Mouse (Mus musculus): ENCODE data around the gene Dstyk. TPM values are rescaled to one million over a fixed set of nuclear protein-coding genes. Genes with fewer than 3 reads are reported as not detected.
"Not testable (repeated sequence)": the region's sequence is repeated elsewhere in the genome, so short reads cannot be mapped to it uniquely, and the experiment has no call there.

Gene Dstyk
- polyA plus RNA-seq, 1 experiment from 2014 or later, result 5.2 TPM

- H3K9me3 ChIP-seq (ENCODE audit: control insufficient read depth, low read length), result no peaks in the 10 kb centered on the region
- no peaks in the 10 kb centered on the region for H3K4me1 ChIP-seq (replicated peaks; ENCODE audit: control insufficient read depth, insufficient read depth)
- H3K27me3 ChIP-seq (ENCODE audit: control insufficient read depth, insufficient read depth, low read length), result no peaks in the 10 kb centered on the region
- no peak for DNase-seq (ENCODE audit: low spot score)
- no peak overlapping the region for H3K27ac ChIP-seq (replicated peaks)
- H3K4me2 ChIP-seq (replicated peaks; ENCODE audit: low read depth), result no peak overlapping the region
- no peak overlapping the region for H3K9ac ChIP-seq (ENCODE audit: low read length)
- TF ChIP-seq EP300 (optimal IDR thresholded peaks at IDR 0.05) (no peak), CTCF (IDR thresholded peaks at IDR 0.05; ENCODE audit: low read depth) (peak; percentile 43; the same call in 1 of the 2 replicates)
- H3K4me3 ChIP-seq (ENCODE audit: low read depth, low read length), result no peak overlapping the region
- ATAC-seq (ENCODE audit: low FRiP score, low TSS enrichment), result no peak
- WGBS, result 91% methylated on average over 7 of the region's 7 CpGs
- H3K36me3 ChIP-seq (ENCODE audit: control insufficient read depth, insufficient read depth, low read length), result no peaks in the 10 kb centered on the region
Measured at GRCm38 (mm10) chr1:132469519-132469918, 52.2 kb downstream of the Dstyk start.

DNA sequence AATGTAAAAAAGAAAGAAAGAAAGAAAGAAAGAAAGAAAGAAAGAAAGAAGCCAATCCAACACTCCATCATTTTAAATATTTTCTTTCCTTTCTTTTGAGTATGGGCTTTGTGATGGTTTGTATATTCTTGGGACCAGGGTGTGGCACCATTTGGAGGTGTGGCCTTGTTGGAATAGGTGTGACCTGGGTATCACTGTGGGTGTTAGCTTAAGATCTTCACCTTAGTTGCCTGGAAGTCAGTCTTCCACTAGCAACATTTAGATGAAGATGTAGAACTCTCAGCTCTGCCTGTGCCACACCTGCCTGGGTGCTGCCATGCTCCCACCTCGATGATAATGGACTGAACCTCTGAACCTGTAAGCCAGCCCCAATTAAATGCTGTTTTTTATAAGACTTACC is 52.7 kb downstream of the Dstyk start:
- H3K27ac ChIP-seq (replicated peaks); ATAC-seq (ENCODE audit: low FRiP score, low TSS enrichment); DNase-seq (ENCODE audit: low spot score); H3K4me2 ChIP-seq (replicated peaks; ENCODE audit: low read depth); H3K9me3 ChIP-seq (ENCODE audit: control insufficient read depth, low read length); H3K4me1 ChIP-seq (replicated peaks; ENCODE audit: control insufficient read depth, insufficient read depth); H3K4me3 ChIP-seq (ENCODE audit: low read depth, low read length); H3K36me3 ChIP-seq (ENCODE audit: control insufficient read depth, insufficient read depth, low read length); H3K9ac ChIP-seq (ENCODE audit: low read length); H3K27me3 ChIP-seq (ENCODE audit: control insufficient read depth, insufficient read depth, low read length): not testable (repeated sequence)
- WGBS, result 63% methylated on average over 1 of the region's 1 CpGs

DNA sequence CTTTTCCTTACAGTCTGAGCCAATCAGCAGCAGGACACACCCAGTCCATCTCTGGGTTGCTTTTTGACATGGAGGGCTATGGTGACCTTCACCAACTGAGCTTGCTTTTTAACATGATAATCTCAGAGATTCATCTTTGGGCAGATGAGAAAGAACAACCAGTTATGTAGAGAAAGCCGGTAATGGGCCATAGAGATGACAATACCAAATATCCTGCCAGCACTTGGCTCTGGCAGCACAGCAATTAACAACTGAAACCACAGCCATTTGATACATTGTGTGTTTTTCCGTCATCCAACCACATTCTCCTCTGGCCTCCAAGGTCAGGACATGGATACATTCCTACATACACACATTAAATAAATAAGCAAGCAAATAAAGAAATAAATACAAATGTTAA is 53.7 kb downstream of the Dstyk start:
- DNase-seq (ENCODE audit: low spot score) (no peak), ATAC-seq (ENCODE audit: low FRiP score, low TSS enrichment) (no peak)
- WGBS, result 84% methylated on average over 2 of the region's 2 CpGs
- Histone ChIP-seq H3K4me1 (replicated peaks; ENCODE audit: control insufficient read depth, insufficient read depth) (no peaks in the 10 kb centered on the region), H3K9me3 (ENCODE audit: control insufficient read depth, low read length) (no peaks in the 10 kb centered on the region), H3K27ac (replicated peaks) (no peak overlapping the region), H3K27me3 (ENCODE audit: control insufficient read depth, insufficient read depth, low read length) (no peaks in the 10 kb centered on the region), H3K4me3 (ENCODE audit: low read depth, low read length) (no peak overlapping the region), H3K9ac (ENCODE audit: low read length) (no peak overlapping the region), H3K4me2 (replicated peaks; ENCODE audit: low read depth) (no peak overlapping the region), H3K36me3 (ENCODE audit: control insufficient read depth, insufficient read depth, low read length) (no peaks in the 10 kb centered on the region)
- TF ChIP-seq EP300 (optimal IDR thresholded peaks at IDR 0.05) (no peak), CTCF (IDR thresholded peaks at IDR 0.05; ENCODE audit: low read depth) (no peak)

DNA sequence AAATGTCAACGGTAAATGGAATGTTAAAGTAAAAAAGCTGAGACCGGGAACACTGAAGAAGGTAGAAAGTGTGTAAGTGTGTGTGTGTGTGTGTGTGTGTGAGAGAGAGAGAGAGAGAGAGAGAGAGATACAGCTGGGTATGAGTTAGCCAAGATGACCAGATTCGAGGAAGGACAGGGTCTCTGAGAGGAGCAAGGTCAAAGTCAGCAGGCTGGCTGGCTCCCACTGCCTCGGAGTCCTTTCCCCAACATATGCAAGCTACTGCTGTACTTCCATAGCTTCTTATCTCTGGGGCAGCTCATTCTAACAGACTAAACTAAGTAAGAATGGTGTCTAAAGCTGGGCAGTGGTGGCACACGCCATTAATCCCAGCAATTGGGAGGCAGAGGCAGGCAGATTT is 54.1 kb downstream of the Dstyk start:
- H3K4me3 ChIP-seq (ENCODE audit: low read depth, low read length), result no peak overlapping the region
- no peaks in the 10 kb centered on the region for H3K4me1 ChIP-seq (replicated peaks; ENCODE audit: control insufficient read depth, insufficient read depth)
- no peaks in the 10 kb centered on the region for H3K36me3 ChIP-seq (ENCODE audit: control insufficient read depth, insufficient read depth, low read length)
- ATAC-seq (ENCODE audit: low FRiP score, low TSS enrichment), result no peak
- H3K27ac ChIP-seq (replicated peaks), result no peak overlapping the region
- no peaks in the 10 kb centered on the region for H3K27me3 ChIP-seq (ENCODE audit: control insufficient read depth, insufficient read depth, low read length)
- no peak overlapping the region for H3K4me2 ChIP-seq (replicated peaks; ENCODE audit: low read depth)
- 87% methylated on average over 5 of the region's 5 CpGs for WGBS
- TF ChIP-seq EP300 (optimal IDR thresholded peaks at IDR 0.05) (no peak), CTCF (IDR thresholded peaks at IDR 0.05; ENCODE audit: low read depth) (no peak)
- DNase-seq (ENCODE audit: low spot score), result no peak
- no peak overlapping the region for H3K9ac ChIP-seq (ENCODE audit: low read length)
- no peaks in the 10 kb centered on the region for H3K9me3 ChIP-seq (ENCODE audit: control insufficient read depth, low read length)

DNA sequence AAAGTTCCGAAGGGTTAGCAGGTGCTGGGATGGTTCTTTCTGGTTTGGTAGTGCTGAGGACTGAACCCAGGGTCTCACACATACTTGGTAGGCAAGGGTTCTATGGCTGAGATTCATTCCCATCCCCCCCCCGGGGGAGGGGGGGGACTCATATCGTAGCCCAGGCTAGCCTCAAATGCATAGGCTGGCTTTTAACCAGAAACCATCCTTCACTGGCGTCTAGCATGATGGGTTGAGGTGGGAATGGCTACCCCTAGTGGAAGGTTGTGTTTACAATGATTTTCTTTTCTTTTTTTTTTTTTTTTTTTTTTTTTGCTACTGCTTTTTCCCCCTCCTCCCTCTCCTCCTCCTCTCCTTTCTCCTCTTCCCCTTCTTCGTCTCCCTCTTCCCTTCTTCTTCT is 55.2 kb downstream of the Dstyk start:
- ATAC-seq (ENCODE audit: low FRiP score, low TSS enrichment) (no peak), DNase-seq (ENCODE audit: low spot score) (no peak)
- Histone ChIP-seq H3K9me3 (ENCODE audit: control insufficient read depth, low read length) (no peaks in the 10 kb centered on the region), H3K4me3 (ENCODE audit: low read depth, low read length) (no peak overlapping the region), H3K36me3 (ENCODE audit: control insufficient read depth, insufficient read depth, low read length) (no peaks in the 10 kb centered on the region), H3K9ac (ENCODE audit: low read length) (no peak overlapping the region), H3K27me3 (ENCODE audit: control insufficient read depth, insufficient read depth, low read length) (no peaks in the 10 kb centered on the region), H3K4me2 (replicated peaks; ENCODE audit: low read depth) (no peak overlapping the region), H3K4me1 (replicated peaks; ENCODE audit: control insufficient read depth, insufficient read depth) (no peaks in the 10 kb centered on the region), H3K27ac (replicated peaks) (no peak overlapping the region)
- WGBS, result 46% methylated on average over 5 of the region's 5 CpGs
- TF ChIP-seq CTCF (IDR thresholded peaks at IDR 0.05; ENCODE audit: low read depth) (peak; percentile 67), EP300 (optimal IDR thresholded peaks at IDR 0.05) (no peak)

GRCm38 (mm10) chr1:132474496-132474895 is 57.1 kb downstream of the Dstyk start:
- Histone ChIP-seq H3K9ac (ENCODE audit: low read length) (no peak overlapping the region), H3K27ac (replicated peaks) (no peak overlapping the region), H3K4me2 (replicated peaks; ENCODE audit: low read depth) (no peak overlapping the region), H3K36me3 (ENCODE audit: control insufficient read depth, insufficient read depth, low read length) (no peaks in the 10 kb centered on the region), H3K9me3 (ENCODE audit: control insufficient read depth, low read length) (no peaks in the 10 kb centered on the region), H3K4me1 (replicated peaks; ENCODE audit: control insufficient read depth, insufficient read depth) (0 out of 2 replicates have a peak, but pooled peaks cover 3% of the 10 kb centered on the region), H3K27me3 (ENCODE audit: control insufficient read depth, insufficient read depth, low read length) (no peaks in the 10 kb centered on the region), H3K4me3 (ENCODE audit: low read depth, low read length) (no peak overlapping the region)
- no peak for ATAC-seq (ENCODE audit: low FRiP score, low TSS enrichment)
- TF ChIP-seq EP300 (optimal IDR thresholded peaks at IDR 0.05), result no peak
- TF ChIP-seq CTCF (IDR thresholded peaks at IDR 0.05; ENCODE audit: low read depth), result no peak
- WGBS, result 78% methylated on average over 1 of the region's 1 CpGs
- DNase-seq (ENCODE audit: low spot score), result no peak

All from stomach, postnatal 0 days (tissue).